Mouse (Mus musculus) liver, embryonic 14.5 days (tissue): Measurements from ENCODE around the gene Ednra.

Experiments used
- CTCF ChIP-seq: IDR thresholded peaks from 2 replicates; pipeline ENCODE4 v1.5.1; 2016; ENCODE audit warnings: antibody characterized with exemption, low read depth, control low read depth
- EP300 ChIP-seq: IDR thresholded peaks from 2 replicates; pipeline ENCODE4 v1.6.1; 2016; ENCODE audit warnings: antibody characterized with exemption, low read depth

- no peak for TF ChIP-seq CTCF
- no peak for TF ChIP-seq EP300
Measured at GRCm38 (mm10) chr8:77670612-77671363, 53.5 kb downstream of the Ednra start.
